Mouse (Mus musculus): Measurements from ENCODE around the gene Ttc7.
"Not testable (repeated sequence)": the region's sequence is repeated elsewhere in the genome, so short reads cannot be mapped to it uniquely, and the experiment has no call there.

Ttc7 gene

GRCm38 (mm10) chr17:87285731-87286465 lies 3.2 kb downstream of the Ttc7 start:
- no peak for DNase-seq (ENCODE audit: low read depth, low spot score)

GRCm38 (mm10) chr17:87286481-87287143 lies 3.9 kb downstream of the Ttc7 start:
- no peak for DNase-seq (ENCODE audit: low read depth, low spot score)

- no peak for DNase-seq (ENCODE audit: low read depth, low spot score)
These were observed 4.6 kb downstream of the Ttc7 start for GRCm38 (mm10) chr17:87287197-87287777.

GRCm38 (mm10) chr17:87288131-87288530 lies 5.4 kb downstream of the Ttc7 start:
- DNase-seq (ENCODE audit: low read depth, low spot score) = no peak

GRCm38 (mm10) chr17:87289367-87289766 lies 6.7 kb downstream of the Ttc7 start:
- no peak for DNase-seq (ENCODE audit: low read depth, low spot score)

GRCm38 (mm10) chr17:87291037-87291436 lies 8.4 kb downstream of the Ttc7 start:
- DNase-seq (ENCODE audit: low read depth, low spot score) = no peak

GRCm38 (mm10) chr17:87291782-87292181 lies 9.1 kb downstream of the Ttc7 start:
- DNase-seq (ENCODE audit: low read depth, low spot score) = no peak

GRCm38 (mm10) chr17:87293125-87293524 lies 10.4 kb downstream of the Ttc7 start:
- no peak for DNase-seq (ENCODE audit: low read depth, low spot score)

- no peak for DNase-seq (ENCODE audit: low read depth, low spot score)
These were observed 13.1 kb downstream of the Ttc7 start for GRCm38 (mm10) chr17:87295738-87296137.

GRCm38 (mm10) chr17:87296701-87297100 lies 14.0 kb downstream of the Ttc7 start:
- DNase-seq (ENCODE audit: low read depth, low spot score) = not testable (repeated sequence)

GRCm38 (mm10) chr17:87298944-87299343 lies 16.3 kb downstream of the Ttc7 start:
- no peak for DNase-seq (ENCODE audit: low read depth, low spot score)

GRCm38 (mm10) chr17:87300340-87300739 lies 17.7 kb downstream of the Ttc7 start:
- DNase-seq (ENCODE audit: low read depth, low spot score) = no peak

GRCm38 (mm10) chr17:87301607-87302006 lies 18.9 kb downstream of the Ttc7 start:
- DNase-seq (ENCODE audit: low read depth, low spot score) = not testable (repeated sequence)

GRCm38 (mm10) chr17:87302014-87302794 lies 19.5 kb downstream of the Ttc7 start:
- no peak for DNase-seq (ENCODE audit: low read depth, low spot score)

- DNase-seq (ENCODE audit: low read depth, low spot score) = no peak
These were observed 21.6 kb downstream of the Ttc7 start for GRCm38 (mm10) chr17:87304151-87304894.

- DNase-seq (ENCODE audit: low read depth, low spot score) = no peak
These were observed 22.4 kb downstream of the Ttc7 start for GRCm38 (mm10) chr17:87305065-87305464.

GRCm38 (mm10) chr17:87306746-87307145 lies 24.1 kb downstream of the Ttc7 start:
- DNase-seq (ENCODE audit: low read depth, low spot score) = no peak

- no peak for DNase-seq (ENCODE audit: low read depth, low spot score)
These were observed 26.5 kb downstream of the Ttc7 start for GRCm38 (mm10) chr17:87309073-87309788.

- no peak for DNase-seq (ENCODE audit: low read depth, low spot score)
These were observed 27.8 kb downstream of the Ttc7 start for GRCm38 (mm10) chr17:87310497-87310896.

- DNase-seq (ENCODE audit: low read depth, low spot score) = no peak
These were observed 29.7 kb downstream of the Ttc7 start for GRCm38 (mm10) chr17:87312351-87312750.
